Comparison of ENCODE assay signal across 8 mouse cellular contexts in genomic region chr17:34038878-34039561, GRCm38 (mm10). TPM values are rescaled to one million over a fixed set of nuclear protein-coding genes. Genes with fewer than 3 reads are reported as not detected.
DNase-seq lines count a peak whose midpoint lies in the region; ATAC-seq and TF ChIP-seq lines count a peak whose summit lies in the region.

Gene Col11a2, plus strand, starts transcription at chr17:34039437.

- peak; percentile 32 for DNase-seq in adrenal gland, postnatal 10 days
- DNase-seq in adrenal gland, adult 8-10 months: no peak
- no peak for DNase-seq in lung, postnatal 25 days (ENCODE audit: low spot score)
- peak; percentile 43 for DNase-seq in hindbrain, postnatal 0 days (ENCODE audit: low spot score)
- no peak for DNase-seq in liver, embryonic 14.5 days (ENCODE audit: low read depth in 3 of 3, low spot score in 3 of 3)
- no peak for DNase-seq in T-cell, adult 2 months (ENCODE audit: low spot score)

- H3K9ac ChIP-seq in lung, embryonic 16.5 days (ENCODE audit: low read length): peak within 1 kb of the TSS; percentile 31
- peak within 1 kb of the TSS; percentile 17 for H3K9ac ChIP-seq in hindbrain, postnatal 0 days (replicated peaks; ENCODE audit: low read length)
- no peak within 1 kb of the TSS for H3K9ac ChIP-seq in liver, embryonic 14.5 days (replicated peaks)
- peak within 1 kb of the TSS; percentile 47 for H3K9ac ChIP-seq in stomach, embryonic 16.5 days (ENCODE audit: low read length)

- peak within 1 kb of the TSS; percentile 22 for H3K4me3 ChIP-seq in lung, embryonic 16.5 days (ENCODE audit: low read length)
- H3K4me3 ChIP-seq in hindbrain, postnatal 0 days (ENCODE audit: low read length): peak within 1 kb of the TSS; percentile 28
- H3K4me3 ChIP-seq in liver, embryonic 14.5 days (ENCODE audit: insufficient read depth in 1 of 2, low read depth in 2 of 2, low read length in 2 of 2): no peak within 1 kb of the TSS
- H3K4me3 ChIP-seq in stomach, embryonic 16.5 days (replicated peaks; ENCODE audit: low read length): peak within 1 kb of the TSS; percentile 11

- WGBS in lung, embryonic 16.5 days: 7% methylated on average over 28 of the region's 28 CpGs
- 12% methylated on average over 26 of the region's 28 CpGs for WGBS in hindbrain, postnatal 0 days
- WGBS in liver, embryonic 14.5 days (ENCODE audit: insufficient replicate concordance): 12% methylated on average over 28 of the region's 28 CpGs
- 8% methylated on average over 27 of the region's 28 CpGs for WGBS in stomach, embryonic 16.5 days

- H3K36me3 ChIP-seq in lung, embryonic 16.5 days (ENCODE audit: control insufficient read depth, insufficient read depth, low read length): peaks cover 27% of the 10 kb centered on the region
- peaks cover 26% of the 10 kb centered on the region for H3K36me3 ChIP-seq in hindbrain, postnatal 0 days (ENCODE audit: insufficient read depth, low read length)
- peaks cover 4% of the 10 kb centered on the region for H3K36me3 ChIP-seq in liver, embryonic 14.5 days (replicated peaks; ENCODE audit: control insufficient read depth, insufficient read depth, low read depth)
- peaks cover 24% of the 10 kb centered on the region for H3K36me3 ChIP-seq in stomach, embryonic 16.5 days (ENCODE audit: control insufficient read depth, insufficient read depth, low read length)

- TF ChIP-seq CTCF in hindbrain, postnatal 0 days (IDR thresholded peaks at IDR 0.05; ENCODE audit: low read depth): peak; percentile 36
- no peak for TF ChIP-seq CTCF in liver, embryonic 14.5 days (IDR thresholded peaks at IDR 0.05; ENCODE audit: low read depth)

- no peak within 1 kb of the TSS; the same call in 1 of the 2 replicates for H3K27ac ChIP-seq in lung, embryonic 16.5 days (ENCODE audit: low read length)
- no peak within 1 kb of the TSS; the same call in 1 of the 2 replicates for H3K27ac ChIP-seq in hindbrain, postnatal 0 days
- no peak within 1 kb of the TSS for H3K27ac ChIP-seq in liver, embryonic 14.5 days
- H3K27ac ChIP-seq in stomach, embryonic 16.5 days (ENCODE audit: low read length): no peak within 1 kb of the TSS

- no peaks in the 10 kb centered on the region for H3K9me3 ChIP-seq in lung, embryonic 16.5 days (ENCODE audit: control insufficient read depth, low read length)
- H3K9me3 ChIP-seq in hindbrain, postnatal 0 days (ENCODE audit: low read length): no peaks in the 10 kb centered on the region
- no peaks in the 10 kb centered on the region for H3K9me3 ChIP-seq in liver, embryonic 14.5 days (ENCODE audit: control insufficient read depth, low read length)
- no peaks in the 10 kb centered on the region for H3K9me3 ChIP-seq in stomach, embryonic 16.5 days (replicated peaks; ENCODE audit: control insufficient read depth, low read length)

- peak; percentile 32 for ATAC-seq in lung, embryonic 16.5 days (ENCODE audit: low read depth)
- peak; percentile 48 for ATAC-seq in hindbrain, postnatal 0 days
- peak; percentile 24; the same call in 1 of the 2 replicates for ATAC-seq in liver, embryonic 14.5 days (ENCODE audit: insufficient read depth)
- peak; percentile 3; the same call in 1 of the 2 replicates for ATAC-seq in stomach, embryonic 16.5 days (ENCODE audit: insufficient read depth, low FRiP score)

- H3K4me2 ChIP-seq in lung, embryonic 16.5 days (ENCODE audit: low read depth, low read length): peak within 1 kb of the TSS; percentile 58
- peak within 1 kb of the TSS; percentile 63 for H3K4me2 ChIP-seq in hindbrain, postnatal 0 days (ENCODE audit: low read depth, low read length)
- 0 out of 2 replicates have a peak within 1 kb of the TSS, but pooled peaks have one; percentile 24 for H3K4me2 ChIP-seq in liver, embryonic 14.5 days (ENCODE audit: low read depth)
- peak within 1 kb of the TSS; percentile 41 for H3K4me2 ChIP-seq in stomach, embryonic 16.5 days (ENCODE audit: low read depth, low read length)

- peaks cover 23% of the 10 kb centered on the region for H3K4me1 ChIP-seq in lung, embryonic 16.5 days (replicated peaks; ENCODE audit: control insufficient read depth, insufficient read depth, low read length)
- peaks cover 7% of the 10 kb centered on the region; the same call in 1 of the 2 replicates for H3K4me1 ChIP-seq in hindbrain, postnatal 0 days (ENCODE audit: insufficient read depth, low read length)
- no peaks in the 10 kb centered on the region; a peak in 1 of 4 replicates for H3K4me1 ChIP-seq in liver, embryonic 14.5 days (replicated peaks; ENCODE audit: control insufficient read depth in 2 of 2, insufficient read depth in 2 of 2, low read length in 1 of 2)
- peaks cover 22% of the 10 kb centered on the region for H3K4me1 ChIP-seq in stomach, embryonic 16.5 days (ENCODE audit: control insufficient read depth, insufficient read depth, low read length)

- TF ChIP-seq EP300 in liver, embryonic 14.5 days (IDR thresholded peaks at IDR 0.05; ENCODE audit: low read depth): no peak

- H3K27me3 ChIP-seq in lung, embryonic 16.5 days (ENCODE audit: control insufficient read depth, insufficient read depth, low read depth, low read length): peaks cover 8% of the 10 kb centered on the region
- H3K27me3 ChIP-seq in hindbrain, postnatal 0 days (ENCODE audit: insufficient read depth, low read length): no peaks in the 10 kb centered on the region
- peaks cover 6% of the 10 kb centered on the region for H3K27me3 ChIP-seq in liver, embryonic 14.5 days (ENCODE audit: control insufficient read depth, insufficient read depth, low read length)
- H3K27me3 ChIP-seq in stomach, embryonic 16.5 days (ENCODE audit: control insufficient read depth, insufficient read depth, low read length): 0 out of 2 replicates have a peak, but pooled peaks cover 4% of the 10 kb centered on the region

RNA-seq across cellular contexts. Expression of gene Col11a2, which starts in this region (rescaled TPM):
- 10 to 100 TPM in 1 of 2 experiments, 1 to 10 TPM in 1; 4.2 to 15.0 TPM for total RNA-seq in adrenal gland, postnatal 10 days (2021)
- 1 to 10 TPM in 3 of 4 experiments, under 1 TPM in 1; 0.55 to 1.7 (median 1.4) TPM for total RNA-seq in adrenal gland, adult 8-10 months (2022)
- polyA plus RNA-seq in lung, embryonic 16.5 days (2015; fragmentation: Nextera tagmentation; extraction: Ambion mirVana): 2.6 and 3.7 TPM in 2 replicates
- 12.1 and 16.7 TPM in 2 replicates for total RNA-seq in hindbrain, postnatal 0 days (2014; rRNA removed)
- 5.4 TPM in 2 replicates for polyA plus RNA-seq in hindbrain, postnatal 0 days (2015; fragmentation: Nextera tagmentation; extraction: Ambion mirVana)
- 0.22 and 0.55 TPM in 2 replicates for polyA plus RNA-seq in liver, embryonic 14.5 days (2012; rRNA removed)
- polyA plus RNA-seq in liver, embryonic 14.5 days (2014; fragmentation: Nextera tagmentation; extraction: Ambion mirVana): 0.06 and 0.20 TPM in 2 replicates
- polyA plus RNA-seq in stomach, embryonic 16.5 days (2015; fragmentation: Nextera tagmentation; extraction: Ambion mirVana): 0.57 and 0.61 TPM in 2 replicates

Comparison
In these comparisons a context has a peak if more than half of its experiments do, and no peak if none do; other contexts are left out.
1. DNase-seq: peak in adrenal gland, postnatal 10 days (single experiment) and hindbrain, postnatal 0 days (single experiment); none in adrenal gland, adult 8-10 months (single experiment), lung, postnatal 25 days (single experiment), liver, embryonic 14.5 days (0 of 3) and T-cell, adult 2 months (single experiment).
2. Peak in ATAC-seq and H3K4me2 ChIP-seq in liver, embryonic 14.5 days; RNA of the gene not detected or under 1 TPM.
3. Peak in ATAC-seq, H3K4me3 ChIP-seq, H3K9ac ChIP-seq and H3K4me2 ChIP-seq in stomach, embryonic 16.5 days; RNA of the gene not detected or under 1 TPM.
4. H3K4me3 ChIP-seq: peak in lung, embryonic 16.5 days (single experiment) and hindbrain, postnatal 0 days (single experiment); none in liver, embryonic 14.5 days (0 of 2).
5. Peak in every context shown above with its lines, with median percentiles within 50 percentile points of each other: ATAC-seq and H3K4me2 ChIP-seq.